Mouse (Mus musculus): ENCODE measurements around the gene Eef1b2.

DNA sequence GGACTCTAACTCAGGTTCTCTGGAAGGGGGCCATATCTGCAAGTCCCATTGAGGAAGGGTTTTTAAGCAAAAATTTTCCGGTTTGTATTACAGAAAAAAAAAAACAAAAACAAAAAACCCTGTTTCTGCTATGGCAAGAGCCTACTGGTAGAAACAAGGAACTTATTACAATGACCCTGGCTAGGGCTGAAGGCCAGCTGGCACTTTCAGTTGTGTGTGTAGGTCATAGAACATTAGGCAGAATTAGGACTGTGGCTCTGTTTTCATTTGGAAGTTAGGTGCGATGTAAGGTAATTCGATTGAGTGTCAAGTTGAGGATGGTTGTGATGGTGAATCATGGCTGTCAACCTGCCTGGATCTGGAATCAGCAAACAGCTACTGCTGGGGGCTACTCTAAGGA lies 11.9 kb downstream of the Eef1b2 start:
- TF ChIP-seq MAX (IDR thresholded peaks at IDR 0.05) (no peak), CTCF (IDR thresholded peaks at IDR 0.05; ENCODE audit: control insufficient read depth, insufficient read depth, insufficient read length) (no peak), FOSL1 (IDR thresholded peaks at IDR 0.05; ENCODE audit: insufficient read depth, low read length, poor library complexity, severe bottlenecking) (no peak), USF1 (IDR thresholded peaks at IDR 0.05; ENCODE audit: low read depth) (no peak), MYOG (IDR thresholded peaks at IDR 0.05; ENCODE audit: control insufficient read depth, extremely low read depth, insufficient read length) (no peak), CEBPB (IDR thresholded peaks at IDR 0.05; ENCODE audit: low read depth) (no peak)
